Mouse (Mus musculus): Measurements from ENCODE around the gene Itgb4.

- TF ChIP-seq CTCF (IDR thresholded peaks at IDR 0.05; ENCODE audit: low read depth) (no peak), EP300 (optimal IDR thresholded peaks at IDR 0.05) (no peak)
Measured at GRCm38 (mm10) chr11:115948316-115948715, 26.2 kb upstream of the Itgb4 start.
